Mouse (Mus musculus) embryonic facial prominence, embryonic 13.5 days (tissue): ENCODE data around the gene Pacsin2. TPM values are rescaled to one million over a fixed set of nuclear protein-coding genes. Genes with fewer than 3 reads are reported as not detected.

Experiments
- ATAC-seq: fragments of 200-750 bp; cut with Nextera tagmentation; 2 replicates; pipeline ENCODE4 v1.8.0; 2017; ENCODE audit warnings: low read depth; ENCODE audit not compliant: insufficient number of reproducible peaks, insufficient read depth, low FRiP score, low TSS enrichment
- H3K27ac ChIP-seq: fragments of 300-500 bp; sonication (generic); 2 replicates; pipeline ENCODE4 v1.5.1; 2015; ENCODE audit warnings: moderate library complexity, mild to moderate bottlenecking, inconsistent platforms
- H3K27me3 ChIP-seq: fragments of 300-500 bp; sonication (generic); 2 replicates; pipeline ENCODE4 v1.6.1; 2015; ENCODE audit warnings: mild to moderate bottlenecking, inconsistent platforms
- H3K36me3 ChIP-seq: fragments of 300-500 bp; sonication (generic); 2 replicates; pipeline ENCODE4 v1.6.1; 2015; ENCODE audit warnings: mild to moderate bottlenecking, inconsistent platforms
- H3K4me1 ChIP-seq: fragments of 300-500 bp; sonication (generic); 2 replicates; pipeline ENCODE4 v1.6.1; 2015; ENCODE audit warnings: inconsistent platforms
- H3K4me2 ChIP-seq: fragments of 300-500 bp; sonication (generic); 2 replicates; pipeline ENCODE4 v1.6.1; 2015; ENCODE audit warnings: moderate library complexity, mild to moderate bottlenecking, inconsistent platforms
- H3K4me3 ChIP-seq: fragments of 300-500 bp; sonication (generic); 2 replicates; pipeline ENCODE4 v1.5.1; 2015; ENCODE audit warnings: mild to moderate bottlenecking, inconsistent platforms
- H3K9ac ChIP-seq: fragments of 300-500 bp; sonication (generic); 2 replicates; pipeline ENCODE4 v1.6.1; 2015; ENCODE audit warnings: mild to moderate bottlenecking, inconsistent platforms
- H3K9me3 ChIP-seq: fragments of 300-500 bp; sonication (generic); 2 replicates; pipeline ENCODE4 v1.6.1; 2016; ENCODE audit warnings: inconsistent platforms
- WGBS: fragments of 180-500 bp; shearing (Covaris S2); methylation state at CpG from one replicate; pipeline ENCODE4 v1.1.7; 2015; ENCODE audit warnings: mixed read lengths; 5-methylcytosine and 5-hydroxymethylcytosine counted together
- polyA plus RNA-seq: library from polyadenylated mRNA; unstranded; fragments of >200 nt; fragmentation: Nextera tagmentation; extraction: Ambion mirVana; gene quantifications from 2 replicates; pipeline ENCODE4 v1.2.1, GENCODE M21; 2015

Gene Pacsin2
- polyA plus RNA-seq, 1 experiment from 2014 or later = 49.6 TPM

GRCm38 (mm10) chr15:83476593-83477273, 12.3 kb upstream of the Pacsin2 start:
- Histone ChIP-seq H3K4me2 (no peak overlapping the region), H3K9me3 (no peaks in the 10 kb centered on the region), H3K36me3 (no peaks in the 10 kb centered on the region), H3K4me3 (no peak overlapping the region), H3K4me1 (peaks cover 14% of the 10 kb centered on the region), H3K27me3 (no peaks in the 10 kb centered on the region), H3K27ac (no peak overlapping the region), H3K9ac (no peak overlapping the region)
- whole genome bisulfite sequencing = 80% methylated on average over 12 of the region's 12 CpGs
- ATAC-seq = no peak

GRCm38 (mm10) chr15:83474466-83474836, 10.0 kb upstream of the Pacsin2 start:
- H3K4me3 ChIP-seq = no peak overlapping the region
- no peak for ATAC-seq
- no peak overlapping the region for H3K9ac ChIP-seq
- WGBS = 27% methylated on average over 5 of the region's 5 CpGs
- H3K27me3 ChIP-seq = no peaks in the 10 kb centered on the region
- 0 out of 2 replicates have a peak overlapping the region, but pooled peaks have one; percentile 5 for H3K27ac ChIP-seq
- peaks cover 18% of the 10 kb centered on the region for H3K4me1 ChIP-seq
- no peaks in the 10 kb centered on the region for H3K36me3 ChIP-seq
- H3K9me3 ChIP-seq = no peaks in the 10 kb centered on the region
- H3K4me2 ChIP-seq = no peak overlapping the region

GRCm38 (mm10) chr15:83473832-83474465, 9.5 kb upstream of the Pacsin2 start:
- Histone ChIP-seq H3K4me2 (no peak overlapping the region), H3K9ac (no peak overlapping the region), H3K4me1 (peaks cover 18% of the 10 kb centered on the region), H3K9me3 (no peaks in the 10 kb centered on the region), H3K27ac (peak overlapping the region; percentile 28; the same call in 1 of the 2 replicates), H3K27me3 (no peaks in the 10 kb centered on the region), H3K36me3 (no peaks in the 10 kb centered on the region), H3K4me3 (no peak overlapping the region)
- peak; percentile 74; the same call in 1 of the 2 replicates for ATAC-seq
- WGBS = 51% methylated on average over 10 of the region's 10 CpGs

- Histone ChIP-seq H3K4me1 (peaks cover 18% of the 10 kb centered on the region), H3K9ac (no peak overlapping the region), H3K36me3 (no peaks in the 10 kb centered on the region), H3K4me2 (no peak overlapping the region), H3K27me3 (no peaks in the 10 kb centered on the region), H3K27ac (no peak overlapping the region), H3K9me3 (no peaks in the 10 kb centered on the region), H3K4me3 (no peak overlapping the region)
- 90% methylated on average over 1 of the region's 1 CpGs for WGBS
- no peak for ATAC-seq
These were observed 8.8 kb upstream of the Pacsin2 start for GRCm38 (mm10) chr15:83473251-83473650.

GRCm38 (mm10) chr15:83471476-83471875, 7.1 kb upstream of the Pacsin2 start:
- Histone ChIP-seq H3K4me2 (no peak overlapping the region), H3K9me3 (no peaks in the 10 kb centered on the region), H3K4me3 (no peak overlapping the region), H3K9ac (no peak overlapping the region), H3K36me3 (no peaks in the 10 kb centered on the region), H3K4me1 (peaks cover 18% of the 10 kb centered on the region), H3K27me3 (no peaks in the 10 kb centered on the region), H3K27ac (no peak overlapping the region)
- WGBS = 56% methylated on average over 7 of the region's 7 CpGs
- ATAC-seq = no peak

GRCm38 (mm10) chr15:83470443-83470842, 6.0 kb upstream of the Pacsin2 start:
- no peak overlapping the region for H3K27ac ChIP-seq
- H3K4me1 ChIP-seq = peaks cover 18% of the 10 kb centered on the region
- WGBS = 80% methylated on average over 8 of the region's 8 CpGs
- H3K4me2 ChIP-seq = no peak overlapping the region
- ATAC-seq = no peak
- H3K4me3 ChIP-seq = no peak overlapping the region
- no peak overlapping the region for H3K9ac ChIP-seq
- H3K27me3 ChIP-seq = no peaks in the 10 kb centered on the region
- H3K9me3 ChIP-seq = no peaks in the 10 kb centered on the region
- no peaks in the 10 kb centered on the region for H3K36me3 ChIP-seq

- Histone ChIP-seq H3K27me3 (no peaks in the 10 kb centered on the region), H3K9me3 (no peaks in the 10 kb centered on the region), H3K4me2 (no peak overlapping the region), H3K9ac (no peak overlapping the region), H3K4me1 (peaks cover 14% of the 10 kb centered on the region), H3K27ac (no peak overlapping the region), H3K36me3 (no peaks in the 10 kb centered on the region), H3K4me3 (no peak overlapping the region)
- WGBS = 61% methylated on average over 6 of the region's 6 CpGs
- no peak for ATAC-seq
These were observed 4.9 kb upstream of the Pacsin2 start for GRCm38 (mm10) chr15:83469279-83469821.

- Histone ChIP-seq H3K9me3 (no peaks in the 10 kb centered on the region), H3K4me2 (no peak overlapping the region), H3K27ac (no peak overlapping the region), H3K36me3 (no peaks in the 10 kb centered on the region), H3K4me1 (peaks cover 22% of the 10 kb centered on the region), H3K27me3 (no peaks in the 10 kb centered on the region), H3K9ac (no peak overlapping the region), H3K4me3 (no peak overlapping the region)
- ATAC-seq = no peak
- 84% methylated on average over 9 of the region's 9 CpGs for WGBS
These were observed 3.0 kb upstream of the Pacsin2 start for GRCm38 (mm10) chr15:83467232-83467966.

GRCm38 (mm10) chr15:83466331-83466730, 1.9 kb upstream of the Pacsin2 start:
- Histone ChIP-seq H3K9ac (no peak overlapping the region), H3K4me1 (peaks cover 20% of the 10 kb centered on the region), H3K4me2 (no peak overlapping the region), H3K27me3 (no peaks in the 10 kb centered on the region), H3K27ac (no peak overlapping the region), H3K4me3 (no peak overlapping the region), H3K36me3 (no peaks in the 10 kb centered on the region), H3K9me3 (no peaks in the 10 kb centered on the region)
- ATAC-seq = no peak
- WGBS = 80% methylated on average over 4 of the region's 4 CpGs

- Histone ChIP-seq H3K36me3 (no peaks in the 10 kb centered on the region), H3K9me3 (no peaks in the 10 kb centered on the region), H3K4me2 (peak overlapping the region; percentile 93), H3K4me3 (peak overlapping the region; percentile 73), H3K27me3 (no peaks in the 10 kb centered on the region), H3K4me1 (peaks cover 17% of the 10 kb centered on the region), H3K27ac (no peak overlapping the region), H3K9ac (no peak overlapping the region)
- no peak for ATAC-seq
- WGBS = 76% methylated on average over 19 of the region's 19 CpGs
These were observed 672 bp upstream of the Pacsin2 start for GRCm38 (mm10) chr15:83464905-83465650.
